Mouse (Mus musculus) heart, adult 9 months (tissue): ENCODE results near the gene Atpif1.
"Not testable (repeated sequence)": the region's sequence is repeated elsewhere in the genome, so short reads cannot be mapped to it uniquely, and the experiment has no call there.

Experiments used
- DNase-seq, 2 experiments: peaks; one replicate each; pipeline ENCODE4 v3.0.0; 2022; ENCODE audit warnings: low spot score in 2 of 2

Atpif1 gene

DNA sequence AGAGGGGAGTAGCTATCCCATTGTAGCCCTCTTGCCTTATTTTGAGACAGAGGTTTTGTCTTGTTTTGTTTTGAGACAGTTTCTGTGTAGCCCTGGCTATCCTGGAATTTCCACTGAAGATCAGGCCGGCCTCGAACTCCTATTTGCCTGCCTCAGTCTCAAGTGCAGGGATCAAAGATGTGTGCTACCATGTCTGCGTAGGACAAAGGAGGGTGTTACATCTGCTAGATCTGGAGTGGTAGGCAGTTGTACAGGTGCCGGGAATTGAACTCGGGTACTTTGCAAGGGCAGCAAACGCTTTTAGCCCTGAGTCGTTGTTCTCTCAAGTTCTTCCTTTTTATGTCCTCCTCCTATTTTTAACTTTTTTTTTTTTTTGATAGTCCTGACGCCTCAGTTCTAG lies 42.4 kb downstream of the Atpif1 start:
- DNase-seq, result no peak

DNA sequence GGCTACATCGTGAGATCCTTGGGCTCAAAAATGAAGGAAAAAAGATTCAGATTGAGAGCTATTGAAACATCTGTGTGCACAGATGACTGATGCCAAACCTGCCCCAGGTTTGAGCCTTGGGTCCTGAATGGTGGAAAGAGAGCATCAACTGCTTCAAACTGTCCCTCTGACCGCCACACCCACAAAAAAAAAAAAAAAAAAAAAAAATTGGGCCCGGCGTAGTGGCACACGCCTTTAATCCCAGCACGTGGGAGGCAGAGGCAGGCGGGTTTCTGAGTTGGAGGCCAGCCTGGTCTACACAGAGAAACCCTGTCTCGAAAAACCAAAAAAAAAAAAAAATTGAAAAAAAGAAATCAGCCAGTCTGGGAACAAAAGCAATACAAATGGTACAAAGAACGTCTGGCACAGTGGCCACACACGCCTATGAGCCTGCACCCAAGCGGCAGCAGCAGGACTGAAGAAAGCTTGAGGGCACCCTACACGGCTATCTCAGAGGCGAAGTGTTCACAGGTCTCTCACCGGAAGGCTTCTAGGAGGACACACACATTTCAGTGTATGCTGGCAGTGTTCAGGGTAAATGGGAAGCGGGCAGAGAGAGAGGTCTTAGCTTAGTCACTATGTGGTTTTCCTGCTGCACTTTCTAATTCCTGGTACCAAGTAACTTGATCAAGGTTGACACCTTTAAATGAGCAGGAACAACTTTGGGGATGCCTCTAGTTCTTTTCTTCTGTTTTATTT lies 43.0 kb downstream of the Atpif1 start:
- no peak for DNase-seq

DNA sequence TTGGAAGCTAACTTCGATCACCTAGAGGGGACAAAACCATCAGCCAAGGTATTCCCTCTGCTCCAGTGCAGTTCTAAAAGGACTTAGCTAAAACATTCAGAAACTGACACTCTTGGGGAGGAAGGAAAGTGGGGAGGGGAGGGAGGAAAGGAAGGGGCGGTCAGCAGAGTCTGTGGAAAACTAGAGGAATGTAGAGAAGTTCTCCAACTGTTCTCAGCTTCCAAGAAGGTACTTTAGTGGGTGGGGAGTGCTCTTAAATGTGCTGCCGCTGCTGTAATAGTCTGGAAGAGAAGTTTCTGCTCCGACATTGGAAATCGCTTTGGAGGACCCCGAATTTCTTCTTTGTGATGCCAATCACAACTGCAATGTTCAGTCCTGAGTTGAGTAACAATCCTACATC lies 44.5 kb downstream of the Atpif1 start:
- DNase-seq, result no peak

DNA sequence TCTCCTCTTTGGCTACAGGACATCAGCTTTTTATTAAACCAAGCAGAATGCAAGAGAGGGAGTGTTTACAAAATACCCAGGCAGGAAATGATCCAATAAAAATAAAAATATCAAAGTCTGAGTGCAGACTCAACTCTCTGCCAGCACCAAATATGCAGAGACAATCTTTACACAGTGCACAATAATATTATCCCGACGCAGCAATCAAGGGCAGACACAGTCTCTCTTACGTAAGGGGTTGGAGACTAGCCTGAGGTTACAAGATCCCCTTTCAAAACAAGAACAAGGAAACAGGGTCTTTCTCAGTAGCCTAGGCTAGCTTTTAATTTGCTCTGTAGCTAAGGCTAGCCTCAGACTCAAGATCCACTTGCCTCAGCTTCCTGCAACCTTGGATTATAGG lies 44.9 kb downstream of the Atpif1 start:
- DNase-seq, result no peak

DNA sequence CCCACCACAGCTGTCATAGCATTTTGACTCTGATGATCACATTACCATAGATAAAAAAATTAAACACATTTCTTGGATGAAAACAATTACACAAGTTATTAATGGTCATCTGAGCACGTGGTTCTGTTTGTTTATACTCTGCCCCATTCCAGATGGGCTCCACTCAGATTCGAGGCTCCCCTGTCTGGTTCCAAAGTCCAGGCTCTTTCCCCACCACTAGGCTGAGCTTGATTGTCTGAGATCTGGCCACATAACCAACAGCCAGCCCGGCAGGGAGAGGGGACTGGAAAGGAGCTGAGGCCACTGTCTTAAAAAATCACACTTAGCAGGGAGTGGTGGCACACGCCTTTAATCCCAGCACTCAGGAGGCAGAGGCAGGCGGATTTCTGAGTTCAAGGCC lies 48.6 kb downstream of the Atpif1 start:
- DNase-seq, result no peak

DNA sequence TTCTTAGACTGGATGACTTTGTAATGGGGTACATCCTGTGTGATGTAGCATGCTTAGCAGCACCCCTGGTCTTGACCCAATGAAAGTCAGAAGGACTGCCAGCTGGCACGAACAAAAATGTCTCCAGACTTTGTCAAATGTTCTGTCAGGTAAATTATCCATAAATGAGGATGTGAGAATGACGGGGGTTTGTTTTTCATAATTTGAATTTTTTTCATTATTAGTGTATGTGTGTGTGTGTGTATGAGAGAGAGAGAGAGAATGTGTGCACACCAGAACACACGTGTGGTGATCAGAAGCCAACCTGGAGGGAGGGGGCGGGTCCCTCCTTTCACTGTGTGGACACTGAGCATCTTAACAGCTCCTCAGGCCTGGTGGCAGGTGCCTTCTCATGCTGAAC lies 49.2 kb downstream of the Atpif1 start:
- no peak for DNase-seq

DNA sequence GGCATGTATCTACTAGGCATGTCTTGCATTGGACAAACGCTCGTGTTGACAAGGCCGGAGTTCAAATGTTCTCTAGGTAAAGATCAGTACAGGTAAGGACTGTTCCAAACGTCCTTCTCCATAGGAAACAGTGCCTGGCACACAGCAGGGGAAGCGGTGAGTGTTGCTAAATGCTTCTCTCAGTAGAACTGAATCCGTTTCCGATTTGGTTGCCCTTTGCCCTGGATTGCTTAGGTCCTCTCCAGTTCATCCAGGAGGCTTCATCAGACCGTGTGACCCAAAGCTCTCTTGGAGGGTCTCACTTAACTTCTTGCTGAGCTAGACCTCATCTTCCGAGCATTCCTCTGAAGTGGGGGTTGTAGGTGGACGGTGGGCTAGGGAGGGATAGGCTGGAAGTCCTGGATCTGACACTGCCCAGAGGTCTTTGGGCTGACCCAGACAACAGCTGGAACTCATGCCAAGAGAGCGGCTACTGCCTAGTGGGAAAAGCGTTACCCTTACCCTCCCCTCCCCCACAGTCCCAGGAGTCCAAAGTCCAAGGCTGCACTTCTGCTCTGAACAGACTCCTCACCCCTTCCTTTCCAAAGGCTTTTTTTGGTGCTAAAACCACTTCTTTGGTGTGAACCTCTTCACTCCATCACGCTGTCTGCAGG lies 50.4 kb downstream of the Atpif1 start:
- no peak for DNase-seq

DNA sequence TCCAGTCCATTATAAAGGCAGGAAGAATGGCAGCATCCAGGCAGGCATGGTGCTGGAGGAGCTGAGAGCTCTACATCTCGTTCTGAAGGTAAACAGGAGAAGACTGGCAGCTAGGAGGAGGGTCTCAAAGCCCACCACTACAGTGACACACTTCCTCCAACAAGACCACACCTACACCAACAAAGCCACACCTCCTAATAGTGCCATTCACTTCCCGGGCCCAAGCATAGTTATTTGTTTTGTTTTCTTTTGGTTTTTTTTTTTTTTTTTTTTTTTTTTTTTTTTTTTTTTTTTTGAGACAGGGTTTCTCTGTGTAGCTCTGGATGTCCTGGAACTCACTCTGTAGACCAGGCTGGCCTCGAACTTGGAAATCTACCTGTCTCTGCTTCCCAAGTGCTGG lies 51.4 kb downstream of the Atpif1 start:
- DNase-seq, result not testable (repeated sequence)
